Mouse (Mus musculus) embryo, embryonic 11.5 days (tissue): ENCODE measurements at regions not wholly inside any gene's neighbourhood (a gene's known extent, or its start where the extent isn't known, plus 50 kb on each side); places are given as distances from the start of the nearest gene placed in this dataset.

Experiments used
- DNase-seq: peaks from one replicate; pipeline ENCODE4 v3.0.0-alpha.2; 2012; ENCODE audit warnings: low read depth, low spot score

DNA sequence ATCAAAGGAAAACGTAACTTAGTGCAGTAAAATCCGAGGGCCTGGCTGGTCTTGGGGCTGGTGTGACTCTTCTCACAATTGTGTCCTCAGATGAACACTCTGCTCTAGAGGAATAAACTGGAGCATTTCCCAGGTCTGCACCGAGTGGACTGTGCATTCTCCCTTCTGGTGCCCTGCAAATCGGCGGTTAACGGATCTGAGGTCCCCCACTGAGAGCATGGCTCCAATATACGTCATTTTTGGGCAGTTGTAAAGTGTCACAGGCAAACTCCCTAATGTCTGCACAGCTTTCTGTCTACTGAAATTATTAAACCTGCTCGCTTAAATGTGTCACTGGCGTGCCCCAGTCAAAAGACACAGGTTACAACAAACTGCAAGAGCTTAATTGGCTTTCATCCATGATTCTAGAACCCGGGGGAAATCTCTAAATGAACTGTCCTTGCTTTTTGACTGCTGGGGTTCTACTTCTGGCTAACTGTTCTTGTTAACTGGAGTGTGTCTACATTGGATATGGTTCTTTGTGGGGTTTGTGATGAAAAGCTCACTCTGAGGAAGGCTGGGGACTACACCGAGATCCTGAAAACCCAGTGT, 93.7 kb upstream of the Gm47985 start:
- DNase-seq = no peak

- no peak for DNase-seq
These were observed 90.3 kb upstream of the Gm47985 start for GRCm38 (mm10) chr1:151092035-151092434.

GRCm38 (mm10) chr1:151095344-151096050, 86.8 kb upstream of the Gm47985 start:
- no peak for DNase-seq

DNA sequence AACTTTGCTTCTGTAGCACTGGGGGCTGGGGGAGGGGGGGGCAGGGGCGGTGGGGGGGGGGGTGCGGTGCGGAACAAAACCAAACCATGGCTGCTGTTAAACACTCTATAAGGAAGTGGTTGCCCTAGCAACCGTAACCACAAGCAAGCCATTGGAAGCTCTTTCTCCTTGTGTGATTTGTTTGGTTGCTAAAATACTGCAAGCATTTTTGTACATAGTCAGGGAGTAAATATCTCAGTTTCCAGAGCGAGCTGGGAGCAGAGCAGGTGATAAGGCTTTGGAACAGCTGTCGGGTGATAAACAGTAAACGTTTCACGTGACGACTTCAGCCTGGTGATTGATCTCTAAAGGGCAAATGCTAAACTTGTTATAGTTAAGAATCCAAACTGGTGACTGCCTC, 86.3 kb upstream of the Gm47985 start:
- no peak for DNase-seq

DNA sequence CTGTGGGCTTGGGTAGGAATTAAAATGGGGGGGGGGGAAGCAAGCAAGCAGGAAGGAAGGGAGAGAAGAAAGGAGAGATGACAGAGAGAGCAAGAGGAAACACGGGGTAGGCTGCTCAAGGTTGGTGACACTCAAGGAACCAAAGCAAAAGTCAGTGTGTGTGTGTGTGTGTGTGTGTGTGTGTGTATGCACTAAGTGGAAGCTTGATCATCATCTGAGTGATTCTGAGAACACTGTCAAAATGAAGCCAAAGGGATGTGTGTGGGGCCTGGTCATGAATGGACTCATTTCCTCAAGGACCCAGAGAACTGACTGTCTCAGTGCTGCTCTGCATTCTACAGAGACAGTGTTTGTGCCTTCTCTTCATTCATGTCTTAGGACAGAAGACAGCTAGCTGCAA, 84.8 kb upstream of the Gm47985 start:
- DNase-seq = no peak

GRCm38 (mm10) chr1:151098763-151099162, 83.6 kb upstream of the Gm47985 start:
- no peak for DNase-seq

GRCm38 (mm10) chr1:151100565-151101483, 81.5 kb upstream of the Gm47985 start:
- no peak for DNase-seq

- no peak for DNase-seq
These were observed 80.8 kb upstream of the Gm47985 start for GRCm38 (mm10) chr1:151101516-151101915.

DNA sequence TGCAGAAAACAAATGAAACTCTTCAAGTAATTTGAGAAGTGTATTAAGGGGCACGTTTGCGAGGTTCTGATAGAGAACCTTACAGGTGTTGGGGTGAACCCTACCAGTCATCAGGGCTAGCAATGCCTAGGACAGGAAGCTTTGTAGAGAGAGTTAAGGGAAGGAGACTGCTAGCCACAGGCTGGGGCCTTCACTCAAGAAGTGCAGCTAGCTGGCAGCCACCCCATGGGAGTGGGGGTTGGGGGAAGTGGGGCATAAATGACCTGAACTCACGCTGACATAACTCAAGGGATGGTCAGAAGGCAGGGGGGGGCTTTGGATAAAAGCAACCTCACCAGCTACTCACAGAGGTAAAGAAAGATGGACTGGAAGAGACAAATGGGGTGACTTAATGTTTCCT, 80.3 kb upstream of the Gm47985 start:
- no peak for DNase-seq

GRCm38 (mm10) chr1:151102646-151103391, 79.5 kb upstream of the Gm47985 start:
- no peak for DNase-seq

DNA sequence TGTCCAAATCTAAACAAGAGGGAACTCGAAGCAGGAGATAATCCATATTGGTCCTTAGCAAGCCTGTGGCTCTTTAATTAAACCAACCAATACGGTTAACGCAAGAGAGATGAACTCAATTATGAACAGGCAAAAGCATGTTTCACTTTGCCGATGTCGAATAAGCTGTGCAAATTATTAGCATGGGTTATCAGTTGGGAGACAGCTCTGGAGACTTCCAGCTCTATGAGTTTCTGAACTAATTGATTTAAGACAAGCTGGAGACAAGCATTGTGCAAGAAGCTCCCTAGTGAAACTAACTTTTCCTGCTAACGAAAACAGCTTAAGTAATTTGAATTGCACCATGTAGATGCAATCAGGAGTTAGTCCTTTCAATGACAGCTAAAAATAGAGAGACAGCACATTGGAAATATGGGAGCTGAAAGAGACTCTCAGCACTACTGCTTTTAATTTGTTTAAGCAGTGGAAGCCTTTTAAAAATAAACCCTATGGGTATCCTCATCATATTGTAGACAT, 78.8 kb upstream of the Gm47985 start:
- no peak for DNase-seq

DNA sequence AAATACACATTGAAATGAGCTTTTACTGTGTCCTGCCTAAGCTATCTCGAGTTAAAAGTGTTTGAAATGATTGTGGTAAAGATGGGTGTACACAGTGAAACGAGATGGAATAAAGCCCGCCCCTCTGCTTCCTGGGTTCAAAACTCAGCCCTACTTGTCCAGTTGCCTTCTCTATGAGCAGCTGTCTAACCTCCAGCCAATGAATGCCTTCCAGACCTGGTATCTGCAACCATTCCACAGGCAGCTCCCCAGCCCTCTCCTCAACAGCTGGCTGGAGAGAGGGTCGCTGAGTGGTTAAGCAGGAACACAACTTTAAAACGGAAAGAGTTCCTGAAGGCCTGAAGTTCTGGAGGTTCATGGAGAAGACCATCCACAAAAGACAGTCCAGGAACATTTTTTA, 78.0 kb upstream of the Gm47985 start:
- DNase-seq = no peak

DNA sequence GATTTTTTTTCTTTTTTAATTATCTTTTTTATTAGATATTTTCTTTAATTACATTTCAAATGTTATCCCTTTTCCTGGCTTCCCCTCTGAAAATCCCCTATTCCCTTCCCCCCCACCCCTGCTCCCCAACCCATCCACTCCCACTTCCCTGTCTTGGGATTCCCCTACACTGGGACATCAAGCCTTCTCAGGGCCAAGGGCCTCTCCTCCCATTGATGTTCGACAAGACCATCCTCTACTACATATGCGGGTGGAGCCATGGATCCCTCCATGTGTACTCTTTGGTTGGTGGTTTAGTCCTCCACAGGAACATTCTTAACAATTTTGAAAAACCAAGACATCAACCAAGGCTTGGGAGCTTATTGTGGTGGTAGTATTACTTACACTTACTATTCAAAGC, 77.5 kb upstream of the Gm47985 start:
- DNase-seq = no peak

DNA sequence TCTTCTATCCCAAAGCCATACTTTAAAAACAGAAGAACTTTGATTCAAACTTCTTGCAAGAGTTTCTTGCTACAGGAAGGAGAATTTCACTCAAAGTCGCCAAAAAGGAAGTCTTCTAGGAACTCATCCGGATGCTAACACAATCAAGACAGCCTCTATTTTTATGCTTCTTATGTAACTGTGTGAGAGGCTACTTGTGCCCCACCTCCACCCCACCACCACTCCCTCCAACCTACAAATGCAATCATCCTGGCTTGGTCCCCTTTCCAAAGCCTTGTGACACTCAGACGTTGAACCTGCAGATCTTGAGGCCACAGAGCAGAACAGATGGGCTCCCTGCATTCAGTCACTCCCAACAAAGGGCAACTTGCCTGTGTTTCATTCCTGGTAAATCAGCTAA, 77.1 kb upstream of the Gm47985 start:
- DNase-seq = no peak

DNA sequence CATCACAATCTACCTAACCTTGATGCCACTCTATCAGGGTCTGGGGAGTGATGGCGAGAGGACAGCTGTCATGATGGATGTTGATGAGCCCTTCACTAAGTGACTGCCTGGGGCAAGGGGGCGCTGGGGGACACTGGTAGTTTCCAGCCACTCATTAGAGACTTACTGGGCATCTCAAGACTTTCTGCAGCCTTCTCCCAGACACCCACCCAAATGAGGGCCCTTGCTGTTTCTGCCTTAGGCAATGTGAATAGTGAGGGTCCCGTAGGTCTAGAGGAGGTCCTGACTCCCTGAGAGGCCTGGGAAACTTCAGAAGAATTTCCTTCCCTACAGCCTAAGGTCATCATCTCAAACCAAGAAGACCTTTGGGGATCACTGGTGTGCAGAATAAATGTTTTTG, 74.9 kb upstream of the Gm47985 start:
- DNase-seq = no peak

GRCm38 (mm10) chr1:151109333-151109732, 73.0 kb upstream of the Gm47985 start:
- no peak for DNase-seq

DNA sequence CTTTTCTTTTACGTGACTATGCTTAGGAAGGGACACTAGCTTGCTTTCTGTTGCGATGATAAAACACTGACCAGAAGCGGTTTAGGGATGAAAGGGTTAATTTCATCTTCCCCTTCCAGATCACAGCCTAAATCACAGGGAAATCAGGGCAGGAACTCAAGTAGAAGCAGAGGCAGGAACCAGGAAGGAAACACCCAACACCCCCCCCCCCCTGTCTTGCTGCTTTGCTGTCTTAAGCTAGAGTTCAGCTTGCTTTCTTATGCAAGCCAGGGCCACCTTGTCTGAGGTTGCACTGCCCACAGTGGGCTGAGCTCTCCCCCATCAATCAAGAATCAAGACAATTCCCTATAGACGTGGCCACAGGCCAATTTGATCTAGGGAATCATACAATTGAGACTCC, 71.9 kb upstream of the Gm47985 start:
- DNase-seq = no peak

- DNase-seq = no peak
These were observed 70.7 kb upstream of the Gm47985 start for GRCm38 (mm10) chr1:151111683-151112082.

DNA sequence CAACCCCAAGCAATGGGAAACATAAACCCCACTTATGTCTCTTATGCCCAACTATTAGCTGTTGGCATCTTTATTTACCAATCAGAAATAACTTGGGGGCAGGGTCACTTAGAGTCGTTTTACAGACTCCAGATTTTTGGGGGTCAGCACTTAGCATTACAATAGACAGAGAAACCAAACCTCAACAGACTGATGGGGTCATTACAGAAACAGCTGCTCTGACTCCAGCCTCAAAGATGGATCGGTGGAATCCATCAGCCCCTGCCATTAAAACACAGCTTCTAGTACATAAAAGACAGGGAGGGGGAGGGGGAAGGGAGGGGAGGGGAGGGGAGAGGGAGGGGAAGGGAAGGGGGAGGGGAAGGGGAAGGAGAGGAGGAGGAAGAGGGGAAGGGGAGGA, 69.9 kb upstream of the Gm47985 start:
- DNase-seq = no peak

- no peak for DNase-seq
These were observed 69.1 kb upstream of the Gm47985 start for GRCm38 (mm10) chr1:151113199-151113598.

DNA sequence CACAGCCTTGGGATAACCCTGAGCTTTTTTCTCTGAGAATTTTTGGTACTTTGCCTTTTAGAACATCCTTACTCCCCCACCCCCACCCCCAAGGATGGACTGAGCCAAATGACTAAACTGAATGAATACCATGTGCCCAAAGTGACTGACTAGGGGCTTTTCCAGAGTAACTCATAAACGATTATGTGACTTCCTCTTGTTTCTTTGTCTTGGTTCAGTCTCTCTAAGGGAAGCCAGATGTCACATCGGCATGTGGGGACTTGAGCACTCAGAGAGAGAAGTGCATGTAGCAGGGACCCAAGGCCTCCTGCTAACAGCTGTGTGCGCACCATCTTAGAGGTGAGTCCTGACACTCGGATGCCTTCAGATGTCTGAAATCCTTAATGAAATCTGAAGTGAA, 63.8 kb upstream of the Gm47985 start:
- DNase-seq = no peak

- DNase-seq = no peak
These were observed 63.4 kb upstream of the Gm47985 start for GRCm38 (mm10) chr1:151118982-151119381.
